Mouse (Mus musculus) lung, postnatal 0 days (tissue): ENCODE results near the gene Bbs7. TPM values are rescaled to one million over a fixed set of nuclear protein-coding genes. Genes with fewer than 3 reads are reported as not detected.

ENCODE experiments used
- ATAC-seq: fragments of 200-750 bp; cut with Nextera tagmentation; 2 replicates; pipeline ENCODE4 v1.8.0; 2017; ENCODE audit warnings: moderate library complexity
- DNase-seq: peaks from one replicate; pipeline ENCODE4 v3.0.0-alpha.2; 2016; ENCODE audit warnings: low spot score
- H3K27ac ChIP-seq: fragments of 300-500 bp; sonication (generic); 2 replicates; pipeline ENCODE4 v1.5.1; 2014; ENCODE audit warnings: antibody characterized with exemption, mild to moderate bottlenecking, low read length, mixed read lengths
- H3K27me3 ChIP-seq: fragments of 300-500 bp; sonication (generic); replicated peaks from 2 replicates; pipeline ENCODE4 v1.6.1; 2014; ENCODE audit warnings: low read length, mixed read lengths; ENCODE audit not compliant: insufficient read depth
- H3K36me3 ChIP-seq: fragments of 300-500 bp; sonication (generic); 2 replicates; pipeline ENCODE4 v1.6.1; 2014; ENCODE audit warnings: low read length, mixed read lengths; ENCODE audit not compliant: insufficient read depth
- H3K4me1 ChIP-seq: fragments of 300-500 bp; sonication (generic); 2 replicates; pipeline ENCODE4 v1.6.1; 2014; ENCODE audit warnings: antibody characterized with exemption, low read depth, low read length, mixed read lengths; ENCODE audit not compliant: insufficient read depth
- H3K4me2 ChIP-seq: fragments of 300-500 bp; sonication (generic); replicated peaks from 2 replicates; pipeline ENCODE4 v1.6.1; 2014; ENCODE audit warnings: low read depth, mild to moderate bottlenecking, low read length, moderate library complexity, mixed read lengths
- H3K4me3 ChIP-seq: fragments of 300-500 bp; sonication (generic); 2 replicates; pipeline ENCODE4 v1.5.1; 2014; ENCODE audit warnings: low read depth, low read length
- H3K9ac ChIP-seq: fragments of 300-500 bp; sonication (generic); replicated peaks from 2 replicates; pipeline ENCODE4 v1.6.1; 2014; ENCODE audit warnings: low read depth, mild to moderate bottlenecking
- H3K9me3 ChIP-seq: fragments of 300-500 bp; sonication (generic); 2 replicates; pipeline ENCODE4 v1.6.1; 2016; ENCODE audit warnings: low read length, mixed read lengths
- CTCF ChIP-seq: IDR thresholded peaks from 2 replicates; pipeline ENCODE4 v1.5.1; 2016; ENCODE audit warnings: antibody characterized with exemption, mild to moderate bottlenecking
- EP300 ChIP-seq: IDR thresholded peaks from 2 replicates; pipeline ENCODE4 v1.6.1; 2016; ENCODE audit warnings: antibody characterized with exemption, mild to moderate bottlenecking, control low read depth
- WGBS: fragments of 180-500 bp; shearing (Covaris S2); extraction: QIAGEN DNeasy Blood & Tissue Kit; methylation state at CpG from one replicate; pipeline ENCODE4 v1.1.7; 2014; 5-methylcytosine and 5-hydroxymethylcytosine counted together
- polyA plus RNA-seq: library from polyadenylated mRNA; unstranded; fragments of >200 nt; fragmentation: Nextera tagmentation; extraction: Ambion mirVana; gene quantifications from 2 replicates; pipeline ENCODE4 v1.2.1, GENCODE M21; 2015

Gene Bbs7
- polyA plus RNA-seq, 1 experiment from 2014 or later, result 8.8 TPM

- ATAC-seq, result no peak; the same call in 1 of the 2 replicates
Observed at GRCm38 (mm10) chr3:36635449-36635848, 22.2 kb upstream of the Bbs7 start.

GRCm38 (mm10) chr3:36626803-36627202, 13.5 kb upstream of the Bbs7 start:
- H3K9me3 ChIP-seq, result no peaks in the 10 kb centered on the region
- ATAC-seq (no peak), DNase-seq (no peak)
- H3K4me1 ChIP-seq, result no peaks in the 10 kb centered on the region
- TF ChIP-seq EP300 (no peak), CTCF (no peak)
- no peaks in the 10 kb centered on the region for H3K36me3 ChIP-seq
- no peak overlapping the region for H3K9ac ChIP-seq
- WGBS, result 47% methylated on average over 1 of the region's 2 CpGs
- H3K27ac ChIP-seq, result no peak overlapping the region
- no peaks in the 10 kb centered on the region for H3K27me3 ChIP-seq
- H3K4me3 ChIP-seq, result no peak overlapping the region
- H3K4me2 ChIP-seq, result no peak overlapping the region

More at GRCm38 (mm10) chr3:36635449-36635848, 22.2 kb upstream of the Bbs7 start:
- peak; percentile 9 for DNase-seq
- H3K36me3 ChIP-seq, result no peaks in the 10 kb centered on the region
- no peak overlapping the region for H3K27ac ChIP-seq
- H3K4me1 ChIP-seq, result no peaks in the 10 kb centered on the region
- H3K4me3 ChIP-seq, result no peak overlapping the region
- no peak overlapping the region for H3K9ac ChIP-seq
- 13% methylated on average over 4 of the region's 4 CpGs for WGBS
- no peaks in the 10 kb centered on the region for H3K9me3 ChIP-seq
- no peaks in the 10 kb centered on the region for H3K27me3 ChIP-seq
- no peak overlapping the region for H3K4me2 ChIP-seq
- TF ChIP-seq CTCF (peak; percentile 71), EP300 (no peak)

GRCm38 (mm10) chr3:36618181-36618580, 4.9 kb upstream of the Bbs7 start:
- no peak for ATAC-seq
- H3K4me3 ChIP-seq, result no peak overlapping the region
- no peak overlapping the region for H3K4me2 ChIP-seq

GRCm38 (mm10) chr3:36613908-36614255, 605 bp upstream of the Bbs7 start:
- Histone ChIP-seq H3K4me3 (no peak overlapping the region), H3K4me1 (no peaks in the 10 kb centered on the region), H3K4me2 (no peak overlapping the region), H3K27me3 (no peaks in the 10 kb centered on the region), H3K9me3 (no peaks in the 10 kb centered on the region), H3K27ac (no peak overlapping the region), H3K9ac (no peak overlapping the region), H3K36me3 (no peaks in the 10 kb centered on the region)
- whole genome bisulfite sequencing, result 67% methylated on average over 5 of the region's 5 CpGs
- no peak for TF ChIP-seq CTCF
- ATAC-seq (no peak), DNase-seq (no peak)

More at GRCm38 (mm10) chr3:36618181-36618580, 4.9 kb upstream of the Bbs7 start:
- no peak for DNase-seq
- Histone ChIP-seq H3K9me3 (no peaks in the 10 kb centered on the region), H3K27me3 (no peaks in the 10 kb centered on the region), H3K4me1 (no peaks in the 10 kb centered on the region), H3K36me3 (no peaks in the 10 kb centered on the region), H3K27ac (no peak overlapping the region), H3K9ac (no peak overlapping the region)
- WGBS, result 72% methylated on average over 7 of the region's 7 CpGs
- no peak for TF ChIP-seq CTCF
- TF ChIP-seq EP300, result no peak

GRCm38 (mm10) chr3:36612687-36613086, 590 bp downstream of the Bbs7 start:
- no peak for TF ChIP-seq CTCF
- TF ChIP-seq EP300, result no peak
- Histone ChIP-seq H3K4me3 (peak overlapping the region; percentile 63), H3K9ac (peak overlapping the region; percentile 51), H3K4me2 (peak overlapping the region; percentile 85), H3K27ac (0 out of 2 replicates have a peak overlapping the region, but pooled peaks have one; percentile 38), H3K9me3 (no peaks in the 10 kb centered on the region), H3K36me3 (no peaks in the 10 kb centered on the region), H3K27me3 (no peaks in the 10 kb centered on the region), H3K4me1 (no peaks in the 10 kb centered on the region)
- DNase-seq (peak; percentile 5), ATAC-seq (peak; percentile 13; the same call in 1 of the 2 replicates)
- 3% methylated on average over 6 of the region's 6 CpGs for WGBS

- Histone ChIP-seq H3K4me3 (no peak overlapping the region), H3K9me3 (no peaks in the 10 kb centered on the region), H3K27me3 (no peaks in the 10 kb centered on the region), H3K36me3 (no peaks in the 10 kb centered on the region), H3K4me1 (no peaks in the 10 kb centered on the region), H3K9ac (no peak overlapping the region), H3K4me2 (no peak overlapping the region), H3K27ac (no peak overlapping the region)
- DNase-seq, result no peak
- TF ChIP-seq EP300 (no peak), CTCF (no peak)
- ATAC-seq, result no peak
- 67% methylated on average over 7 of the region's 7 CpGs for WGBS
Observed at GRCm38 (mm10) chr3:36605894-36606783, 7.1 kb downstream of the Bbs7 start.
